Mouse (Mus musculus) liver, embryonic 14.5 days (tissue): Measurements from ENCODE around the gene Hat1. TPM values are rescaled to one million over a fixed set of nuclear protein-coding genes. Genes with fewer than 3 reads are reported as not detected.

ENCODE experiments used
- ATAC-seq: fragments of 200-750 bp; cut with Nextera tagmentation; 2 replicates; pipeline ENCODE4 v1.8.0; 2017; ENCODE audit warnings: moderate number of reproducible peaks, mild to moderate bottlenecking, moderate library complexity; ENCODE audit not compliant: insufficient read depth
- DNase-seq, 3 experiments: peaks; one replicate each; pipeline ENCODE4 v3.0.0-alpha.2; 2012 to 2013; ENCODE audit warnings: low read depth in 3 of 3, low spot score in 3 of 3
- H3K27ac ChIP-seq: fragments of 300-500 bp; sonication (generic); 2 replicates; pipeline ENCODE4 v1.5.1; 2014; ENCODE audit warnings: moderate library complexity, mild to moderate bottlenecking, control low read depth, inconsistent platforms
- H3K27me3 ChIP-seq: fragments of 300-500 bp; sonication (generic); 2 replicates; pipeline ENCODE4 v1.6.1; 2014; ENCODE audit warnings: mild to moderate bottlenecking, low read length, moderate library complexity; ENCODE audit not compliant: control insufficient read depth, insufficient read depth
- H3K36me3 ChIP-seq: fragments of 300-500 bp; sonication (generic); replicated peaks from 2 replicates; pipeline ENCODE4 v1.6.1; 2014; ENCODE audit warnings: low read depth; ENCODE audit not compliant: control insufficient read depth, insufficient read depth
- H3K4me1 ChIP-seq, 2 experiments: fragments of 200-500 bp in 1 of 2; fragments of 300-500 bp in 1 of 2; sonication (generic) in 1 of 2; replicated peaks; 2 replicates each; pipeline ENCODE4 v1.6.1; 2012 to 2014; ENCODE audit warnings: antibody characterized with exemption in 1 of 2, inconsistent platforms in 1 of 2, low read length in 1 of 2; ENCODE audit not compliant: control insufficient read depth in 2 of 2, insufficient read depth in 2 of 2
- H3K4me2 ChIP-seq: fragments of 300-500 bp; sonication (generic); 2 replicates; pipeline ENCODE4 v1.6.1; 2014; ENCODE audit warnings: low read depth, mild to moderate bottlenecking, control low read depth, moderate library complexity
- H3K4me3 ChIP-seq, 2 experiments: fragments of 200-500 bp in 1 of 2; fragments of 300-500 bp in 1 of 2; sonication (generic) in 1 of 2; 2 replicates each; pipeline ENCODE4 v1.5.1; 2012 to 2014; ENCODE audit warnings: low read depth in 2 of 2, low read length in 2 of 2, mild to moderate bottlenecking in 2 of 2, control low read depth in 1 of 2, inconsistent platforms in 1 of 2, moderate library complexity in 1 of 2; ENCODE audit not compliant: insufficient read depth in 1 of 2
- H3K9ac ChIP-seq: fragments of 300-500 bp; sonication (generic); replicated peaks from 2 replicates; pipeline ENCODE4 v1.6.1; 2014; ENCODE audit warnings: mild to moderate bottlenecking, control low read depth, moderate library complexity
- H3K9me3 ChIP-seq: fragments of 300-500 bp; sonication (generic); 2 replicates; pipeline ENCODE4 v1.6.1; 2016; ENCODE audit warnings: low read length, mixed read lengths; ENCODE audit not compliant: control insufficient read depth
- CTCF ChIP-seq: IDR thresholded peaks from 2 replicates; pipeline ENCODE4 v1.5.1; 2016; ENCODE audit warnings: antibody characterized with exemption, low read depth, control low read depth
- EP300 ChIP-seq: IDR thresholded peaks from 2 replicates; pipeline ENCODE4 v1.6.1; 2016; ENCODE audit warnings: antibody characterized with exemption, low read depth
- WGBS: fragments of 180-500 bp; shearing (Covaris S2); extraction: QIAGEN DNeasy Blood & Tissue Kit; methylation state at CpG from one replicate; pipeline ENCODE4 v1.1.7; 2014; ENCODE audit not compliant: insufficient replicate concordance; 5-methylcytosine and 5-hydroxymethylcytosine counted together
- polyA plus RNA-seq, 2 experiments: library from polyadenylated mRNA; depleted of rRNA in 1 of 2; stranded (reverse) in 1 of 2; unstranded in 1 of 2; fragments of >200 nt; fragmentation: Nextera tagmentation in 1 of 2; extraction: Ambion mirVana in 1 of 2; gene quantifications; 2 replicates each; pipeline versions ENCODE4 v1.2.1 to v1.2.3; 2012 to 2014

Hat1 gene
- polyA plus RNA-seq, 2 experiments: 69.4 to 120 TPM

- Histone ChIP-seq H3K9ac (no peak overlapping the region), H3K4me1 (peaks cover 49 to 52% of the 10 kb centered on the region in 2 experiments), H3K9me3 (no peaks in the 10 kb centered on the region), H3K4me2 (no peak overlapping the region), H3K27ac (peak overlapping the region; percentile 37), H3K27me3 (no peaks in the 10 kb centered on the region), H3K4me3 (no peak overlapping the region), H3K36me3 (no peaks in the 10 kb centered on the region)
- DNase-seq (no peak), ATAC-seq (no peak)
- TF ChIP-seq EP300 (no peak), CTCF (no peak)
- WGBS: 71% methylated on average over 1 of the region's 1 CpGs
These were observed 70.9 kb downstream of the Hat1 start for GRCm38 (mm10) chr2:71459659-71460058.

GRCm38 (mm10) chr2:71461139-71461538, 72.4 kb downstream of the Hat1 start:
- peak; percentile 61 for ATAC-seq
- H3K4me2 ChIP-seq: peak overlapping the region; percentile 70
- H3K9me3 ChIP-seq: no peaks in the 10 kb centered on the region
- peaks cover 49 to 55% of the 10 kb centered on the region in 2 experiments for H3K4me1 ChIP-seq
- peak overlapping the region; percentile 92 for H3K27ac ChIP-seq
- no peaks in the 10 kb centered on the region for H3K36me3 ChIP-seq
- H3K27me3 ChIP-seq: no peaks in the 10 kb centered on the region
- DNase-seq: peak; percentile 41 to 51 (median 44)
- peak overlapping the region; percentile 48 for H3K9ac ChIP-seq
- WGBS: 28% methylated on average over 6 of the region's 6 CpGs
- peak; percentile 29; the same call in 1 of the 2 replicates for TF ChIP-seq CTCF
- TF ChIP-seq EP300: no peak
- peak overlapping the region; percentile 4 to 35; a peak in 3 of 4 replicates for H3K4me3 ChIP-seq

GRCm38 (mm10) chr2:71461589-71461988, 72.8 kb downstream of the Hat1 start:
- 16% methylated on average over 5 of the region's 7 CpGs for WGBS
- H3K9ac ChIP-seq: peak overlapping the region; percentile 61
- peak overlapping the region; percentile 70 for H3K4me2 ChIP-seq
- H3K27ac ChIP-seq: peak overlapping the region; percentile 92
- no peak for TF ChIP-seq CTCF
- peak; percentile 93 for TF ChIP-seq EP300
- peak; percentile 86 to 90 (median 88) for DNase-seq
- H3K4me3 ChIP-seq: peak overlapping the region; percentile 35; a peak in 3 of 4 replicates
- no peaks in the 10 kb centered on the region for H3K9me3 ChIP-seq
- peaks cover 49 to 55% of the 10 kb centered on the region in 2 experiments for H3K4me1 ChIP-seq
- H3K27me3 ChIP-seq: no peaks in the 10 kb centered on the region
- peak; percentile 99 for ATAC-seq
- no peaks in the 10 kb centered on the region for H3K36me3 ChIP-seq

- Histone ChIP-seq H3K4me2 (peak overlapping the region; percentile 70), H3K27me3 (no peaks in the 10 kb centered on the region), H3K27ac (peak overlapping the region; percentile 92), H3K36me3 (no peaks in the 10 kb centered on the region), H3K4me1 (peaks cover 49 to 55% of the 10 kb centered on the region in 2 experiments), H3K9ac (peak overlapping the region; percentile 61), H3K4me3 (peak overlapping the region; percentile 16 to 35; a peak in 3 of 4 replicates), H3K9me3 (no peaks in the 10 kb centered on the region)
- TF ChIP-seq CTCF: no peak
- TF ChIP-seq EP300: no peak
- 44% methylated on average over 4 of the region's 4 CpGs for WGBS
- DNase-seq (no peak), ATAC-seq (peak; percentile 5; the same call in 1 of the 2 replicates)
These were observed 73.3 kb downstream of the Hat1 start for GRCm38 (mm10) chr2:71462066-71462465.

GRCm38 (mm10) chr2:71462553-71462952, 73.8 kb downstream of the Hat1 start:
- Histone ChIP-seq H3K9ac (peak overlapping the region; percentile 61), H3K4me1 (peaks cover 49 to 59% of the 10 kb centered on the region in 2 experiments), H3K27me3 (no peaks in the 10 kb centered on the region), H3K27ac (peak overlapping the region; percentile 92), H3K4me3 (no peak overlapping the region), H3K36me3 (no peaks in the 10 kb centered on the region), H3K9me3 (no peaks in the 10 kb centered on the region), H3K4me2 (peak overlapping the region; percentile 70)
- ATAC-seq: no peak
- TF ChIP-seq EP300 (no peak), CTCF (no peak)
- no peak for DNase-seq
- 50% methylated on average over 3 of the region's 3 CpGs for WGBS
